Mouse (Mus musculus) frontal cortex, postnatal 14 days (tissue): ENCODE results near the gene Immp2l.

Experiments used
- DNase-seq, 2 experiments: peaks; one replicate each; pipeline ENCODE4 v3.0.0; 2022; ENCODE audit warnings: low spot score in 2 of 2

Gene Immp2l

GRCm38 (mm10) chr12:41314811-41315461, 291.0 kb downstream of the Immp2l start:
- no peak for DNase-seq

DNA sequence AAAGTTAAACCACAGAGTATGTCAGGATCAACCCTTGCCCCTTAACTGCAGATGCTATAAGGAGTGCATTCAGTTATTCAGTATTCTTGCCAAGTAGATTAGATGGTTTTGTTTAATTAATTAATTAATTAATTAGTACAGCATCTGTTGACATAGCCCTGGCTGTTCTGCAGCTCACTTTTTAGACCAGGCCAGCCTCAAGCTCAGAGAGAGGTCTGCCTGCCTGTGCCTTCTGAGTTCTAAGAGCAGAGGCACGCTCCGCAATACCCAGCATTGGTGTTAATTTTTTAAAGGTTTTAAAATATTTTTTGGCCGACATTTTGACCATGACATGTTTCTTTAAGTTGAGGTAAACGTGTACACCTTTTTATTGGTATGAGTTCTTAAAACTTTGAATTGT, 292.0 kb downstream of the Immp2l start:
- no peak for DNase-seq

DNA sequence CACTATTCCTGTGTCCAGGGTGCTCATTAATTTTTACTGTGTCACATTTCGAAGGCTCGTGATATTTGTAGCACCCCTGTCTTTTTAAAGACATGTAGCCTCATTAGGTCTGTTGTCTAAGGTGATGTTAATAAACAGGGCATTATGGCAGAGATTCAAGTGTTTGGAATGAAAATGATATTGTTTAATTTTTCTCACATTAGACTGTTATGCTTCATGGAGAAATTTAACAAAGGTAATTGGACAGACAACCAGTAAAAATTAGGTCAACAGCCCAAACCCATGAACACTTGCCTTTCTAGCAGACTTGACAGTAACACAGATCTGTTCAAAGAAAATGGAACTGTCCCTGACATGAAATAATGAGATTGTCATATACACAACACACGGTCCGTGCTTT, 292.5 kb downstream of the Immp2l start:
- no peak for DNase-seq

DNA sequence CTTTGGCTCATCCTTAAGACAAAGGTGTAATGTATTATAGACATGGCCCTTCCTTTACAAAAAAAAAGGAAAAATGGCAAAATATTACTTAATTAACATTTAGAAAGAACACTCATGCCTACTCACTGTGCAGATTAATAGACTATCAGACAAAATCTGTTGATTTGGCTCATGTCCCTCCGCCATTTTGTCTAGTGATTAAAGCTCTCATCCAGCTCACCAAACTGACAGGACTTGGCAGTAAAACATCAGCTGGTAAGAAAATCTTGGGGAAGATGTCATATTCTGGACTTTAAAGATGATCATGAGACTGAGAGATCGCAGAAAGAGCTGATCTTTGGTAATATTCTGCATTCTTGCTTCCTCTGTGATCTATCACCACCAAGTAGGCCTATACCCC, 293.5 kb downstream of the Immp2l start:
- no peak for DNase-seq

- DNase-seq, result no peak
Observed at GRCm38 (mm10) chr12:41322018-41322417, 298.1 kb downstream of the Immp2l start.

- no peak for DNase-seq
Observed at GRCm38 (mm10) chr12:41324418-41324817, 300.5 kb downstream of the Immp2l start.

GRCm38 (mm10) chr12:41325756-41326155, 301.9 kb downstream of the Immp2l start:
- no peak for DNase-seq

- no peak for DNase-seq
Observed at GRCm38 (mm10) chr12:41330988-41331671, 307.2 kb downstream of the Immp2l start.

DNA sequence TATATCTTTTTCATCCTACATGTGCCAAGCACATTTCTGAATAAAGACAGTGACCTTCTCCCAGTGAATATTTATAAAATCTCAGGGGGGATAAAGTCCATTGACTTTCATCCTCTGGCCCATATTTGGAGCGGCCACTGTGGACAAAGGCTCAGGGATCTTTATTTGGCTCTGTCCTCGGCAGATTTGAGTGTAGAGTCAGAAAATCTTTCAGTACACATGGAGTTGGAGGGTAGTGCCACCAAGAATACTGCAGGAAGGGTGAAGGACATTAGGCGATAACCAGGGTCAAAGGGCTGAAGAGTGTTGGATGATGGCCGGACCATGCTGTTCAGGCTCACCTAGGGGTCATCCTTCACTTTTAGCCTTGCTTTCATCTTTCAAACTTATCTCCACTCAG, 321.7 kb downstream of the Immp2l start:
- no peak for DNase-seq

GRCm38 (mm10) chr12:41347494-41347893, 323.6 kb downstream of the Immp2l start:
- no peak for DNase-seq

DNA sequence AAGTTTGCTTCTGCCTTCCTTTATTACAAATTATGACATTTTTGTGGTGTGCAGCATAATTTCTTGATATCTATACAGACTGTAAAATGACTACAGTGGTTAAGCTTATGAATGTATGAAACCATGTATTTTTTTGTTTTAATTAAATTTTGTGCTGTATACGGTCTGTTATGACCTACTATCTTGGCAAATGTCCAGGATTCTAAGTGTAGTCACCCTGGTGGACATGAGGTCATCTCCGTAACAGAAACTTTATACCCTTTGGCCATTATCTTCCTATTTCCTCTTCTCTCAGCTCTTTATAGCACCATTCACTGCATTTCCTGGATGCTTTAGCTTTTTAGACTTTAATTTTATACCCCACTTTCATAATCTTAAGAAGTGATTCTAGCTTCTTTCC, 325.5 kb downstream of the Immp2l start:
- DNase-seq, result no peak

- no peak for DNase-seq
Observed at GRCm38 (mm10) chr12:41349814-41350213, 325.9 kb downstream of the Immp2l start.

- DNase-seq, result no peak
Observed at GRCm38 (mm10) chr12:41351275-41351674, 327.4 kb downstream of the Immp2l start.

DNA sequence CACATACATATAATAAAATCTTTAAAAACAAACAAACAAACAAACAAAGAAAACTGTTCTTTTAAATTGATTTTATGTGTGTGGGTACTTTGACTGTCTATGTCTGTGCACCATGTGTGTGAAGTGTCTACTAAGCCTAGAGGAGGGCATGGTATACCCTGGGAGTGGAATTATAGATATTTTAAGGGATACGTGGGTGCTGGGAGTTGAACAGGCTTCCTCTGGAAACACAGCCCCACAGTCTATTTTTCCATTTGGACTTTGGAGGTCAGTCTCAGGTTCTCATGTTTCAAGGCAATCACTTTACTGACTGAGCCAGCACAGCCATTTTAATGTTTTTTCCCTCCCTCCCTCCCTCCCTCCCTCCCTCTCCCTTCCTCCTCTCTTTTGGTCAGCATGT, 331.0 kb downstream of the Immp2l start:
- no peak for DNase-seq

- no peak for DNase-seq
Observed at GRCm38 (mm10) chr12:41356040-41356439, 332.1 kb downstream of the Immp2l start.

- DNase-seq, result no peak
Observed at GRCm38 (mm10) chr12:41386685-41387084, 362.8 kb downstream of the Immp2l start.

DNA sequence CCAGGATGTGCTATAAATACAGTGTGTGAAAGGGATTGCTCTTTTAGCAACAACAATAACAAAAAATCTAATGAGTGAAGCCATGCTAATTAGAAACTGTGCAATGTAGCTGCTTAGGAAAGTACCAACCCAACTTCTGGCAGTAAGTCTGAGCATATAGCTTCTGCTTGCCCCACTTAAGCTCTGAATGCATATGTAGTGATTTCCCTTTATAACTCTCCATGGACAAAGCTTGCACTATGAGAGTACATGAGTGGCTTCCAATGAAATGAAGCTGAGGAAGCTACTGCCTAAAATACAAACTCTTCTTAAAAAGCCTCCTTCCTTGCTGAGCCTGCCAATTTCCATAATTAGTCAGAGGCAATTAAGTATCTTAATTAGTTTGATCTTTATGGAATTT, 370.3 kb downstream of the Immp2l start:
- DNase-seq, result no peak

- no peak for DNase-seq
Observed at GRCm38 (mm10) chr12:41401136-41401535, 377.2 kb downstream of the Immp2l start.

DNA sequence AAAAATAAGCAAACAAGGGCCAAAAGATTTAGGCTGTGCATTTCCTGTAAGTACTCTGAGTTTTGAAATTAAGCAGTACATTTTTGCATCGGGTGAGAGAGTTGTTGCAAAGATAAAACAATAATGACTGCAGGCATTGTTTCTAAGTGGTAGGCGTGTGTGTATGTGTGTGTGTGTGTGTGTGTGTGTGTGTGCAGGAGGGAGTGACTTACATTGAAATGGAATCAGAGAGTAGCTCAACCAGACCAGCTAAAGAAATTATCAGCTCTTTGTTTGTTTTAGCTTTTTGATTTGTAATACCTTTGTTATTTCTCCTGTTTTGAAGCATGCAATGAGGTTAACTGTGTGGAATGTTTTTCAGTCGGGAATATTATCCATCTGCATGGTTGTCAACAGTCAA, 378.0 kb downstream of the Immp2l start:
- no peak for DNase-seq

DNA sequence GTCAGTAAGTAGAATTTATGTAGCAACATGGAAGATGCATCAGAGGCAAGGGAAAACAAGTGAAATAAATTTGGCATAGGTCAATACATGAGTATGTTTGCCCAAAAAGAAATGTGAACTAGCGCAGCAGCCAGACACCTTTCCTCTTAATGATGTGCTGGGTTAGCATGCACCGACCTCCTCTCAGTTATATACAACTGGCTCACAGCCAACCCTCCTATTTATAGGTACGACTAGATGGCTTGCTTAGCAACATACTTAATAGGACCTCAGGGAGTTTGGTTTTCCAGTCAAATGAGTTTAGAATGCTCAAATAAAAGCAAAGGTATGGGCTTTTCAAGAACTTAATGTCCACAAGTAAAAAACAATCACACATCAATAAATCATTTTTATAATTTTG, 385.5 kb downstream of the Immp2l start:
- DNase-seq, result no peak

DNA sequence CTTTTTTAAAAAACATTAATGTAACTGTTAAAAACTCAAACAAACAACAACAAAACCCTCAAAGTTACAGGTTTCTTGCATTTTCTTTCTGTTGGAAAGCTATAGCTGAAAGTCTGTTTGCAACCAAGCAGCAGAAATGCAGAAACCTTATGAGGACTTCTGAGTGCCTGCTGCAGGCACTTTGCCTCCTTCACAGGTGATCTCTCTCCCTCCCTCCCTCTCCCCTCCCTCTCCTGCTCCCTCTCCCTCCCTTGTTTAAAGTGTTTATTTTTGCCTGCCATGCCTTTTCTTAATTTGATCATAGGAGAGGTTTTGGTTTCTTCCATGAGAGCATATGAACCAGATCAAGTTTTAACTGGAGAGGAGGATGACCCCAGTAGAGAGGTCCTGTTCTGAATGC, 392.7 kb downstream of the Immp2l start:
- DNase-seq, result no peak

- DNase-seq, result no peak
Observed at GRCm38 (mm10) chr12:41417099-41417498, 393.2 kb downstream of the Immp2l start.

- no peak for DNase-seq
Observed at GRCm38 (mm10) chr12:41417961-41418360, 394.1 kb downstream of the Immp2l start.
